Mouse (Mus musculus): ENCODE measurements around the gene Hunk.

Gene Hunk

DNA sequence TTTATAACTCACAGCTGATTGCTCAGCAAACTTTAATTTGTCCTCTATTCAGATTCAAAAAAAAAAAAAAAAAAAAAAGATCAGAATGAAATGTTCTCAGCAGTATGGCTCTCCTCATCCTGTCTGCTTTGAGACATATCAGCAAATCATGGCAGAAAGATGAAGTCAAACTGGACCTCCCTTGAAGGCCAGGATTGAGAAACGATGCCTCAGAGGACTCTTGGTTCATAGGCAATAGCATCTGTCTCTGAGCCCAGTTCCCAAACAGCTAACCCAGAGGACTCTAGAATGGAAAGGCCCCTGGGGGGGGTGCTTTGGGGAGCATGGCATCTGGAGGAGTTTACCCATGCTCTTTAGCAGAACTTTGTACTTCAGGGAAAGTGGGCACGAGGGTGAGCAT is 119.9 kb downstream of the Hunk start:
- DNase-seq (ENCODE audit: low spot score), result no peak

DNA sequence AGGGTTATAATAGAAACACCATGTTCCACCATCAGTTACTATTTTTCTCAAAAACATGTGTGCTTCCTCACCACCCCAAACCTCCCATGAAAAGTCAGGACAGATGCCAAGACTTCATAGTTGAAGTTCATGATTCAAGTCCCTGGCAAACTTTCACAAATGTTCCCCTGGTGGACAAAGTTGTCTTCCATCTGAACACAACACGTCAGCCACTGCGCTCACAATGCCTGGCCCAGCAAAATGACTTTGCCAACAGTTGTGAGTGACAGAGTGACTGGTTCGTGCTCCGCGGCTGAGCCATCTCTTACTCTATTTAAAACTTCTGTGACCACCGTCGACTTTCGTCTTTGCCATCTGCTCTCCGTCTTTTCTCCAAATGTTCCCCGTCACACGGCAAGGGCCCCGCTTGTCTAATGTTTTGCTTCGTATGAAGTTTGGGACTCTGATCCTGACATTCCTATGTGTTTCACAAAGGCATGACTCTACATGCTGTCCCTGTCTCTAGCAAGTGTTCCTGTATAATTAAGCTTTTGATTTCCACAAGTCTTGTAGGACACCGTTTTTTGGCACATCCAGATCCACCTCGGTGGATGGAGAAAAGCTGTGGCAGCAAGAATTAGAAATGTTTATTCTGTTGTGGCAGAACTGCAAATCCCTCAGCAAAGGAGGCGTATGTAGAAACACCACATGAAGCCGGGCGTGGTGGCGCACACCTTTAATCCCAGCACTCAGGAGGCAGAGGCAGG is 125.9 kb downstream of the Hunk start:
- DNase-seq (ENCODE audit: low spot score), result no peak

DNA sequence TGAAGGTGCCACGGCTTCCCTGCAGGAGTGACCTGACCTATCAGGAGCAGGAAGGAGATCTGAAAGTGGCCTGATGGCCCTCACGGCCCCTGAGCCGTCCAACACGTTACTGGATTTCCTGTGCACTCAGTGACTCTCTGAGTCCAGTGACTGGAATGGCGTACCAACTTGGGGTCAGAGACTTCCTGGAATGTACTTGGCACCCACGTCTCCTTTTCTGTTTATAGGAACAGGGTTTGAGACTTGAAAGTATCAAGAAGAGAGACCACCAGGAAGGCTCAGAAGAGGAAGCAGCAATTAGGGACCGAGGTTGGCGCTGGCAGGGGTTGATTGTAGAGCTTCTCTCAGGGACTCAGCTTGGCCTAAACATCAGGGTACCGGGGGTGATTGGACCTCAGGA is 131.2 kb downstream of the Hunk start:
- DNase-seq (ENCODE audit: low spot score), result no peak

DNA sequence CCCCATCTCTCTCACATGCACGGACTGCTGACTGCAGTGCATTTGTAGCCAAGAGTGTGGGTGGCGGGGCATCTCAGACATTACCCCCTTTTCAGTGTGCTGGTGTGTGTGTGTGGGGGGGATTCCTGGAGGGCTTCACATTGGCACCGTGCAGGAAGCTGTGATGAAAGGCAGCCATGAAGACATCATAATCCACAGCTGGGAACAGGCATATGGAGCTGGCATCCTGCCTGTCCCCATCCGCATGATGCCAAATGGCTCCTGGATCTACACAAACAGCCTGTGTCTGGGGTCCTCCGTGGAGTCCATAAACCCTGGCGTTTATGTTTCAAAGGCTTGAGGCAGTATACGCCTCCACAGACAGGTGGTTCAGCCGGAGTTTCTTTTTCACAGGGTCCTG is 132.4 kb downstream of the Hunk start:
- no peak for DNase-seq (ENCODE audit: low spot score)

GRCm38 (mm10) chr16:90518732-90519295 is 133.0 kb downstream of the Hunk start:
- no peak for DNase-seq (ENCODE audit: low spot score)

GRCm38 (mm10) chr16:90521191-90521950 is 135.6 kb downstream of the Hunk start:
- DNase-seq (ENCODE audit: low spot score), result no peak

DNA sequence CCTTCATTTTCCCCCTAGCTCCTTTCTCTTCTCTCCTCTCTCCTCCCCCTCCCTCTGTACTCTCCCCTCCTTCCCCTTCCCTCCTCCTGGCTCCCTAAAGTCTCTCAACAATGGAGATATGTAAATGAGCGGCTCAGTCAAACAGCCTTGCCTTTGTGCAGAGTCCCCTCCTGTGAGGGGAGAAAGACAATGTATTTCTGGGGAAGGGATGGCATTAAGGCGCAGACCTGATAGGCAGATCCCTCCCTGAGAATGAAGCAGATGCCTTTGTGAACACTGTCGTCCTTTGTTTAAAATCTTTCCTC is 136.1 kb downstream of the Hunk start:
- no peak for DNase-seq (ENCODE audit: low spot score)

GRCm38 (mm10) chr16:90522575-90522974 is 136.8 kb downstream of the Hunk start:
- DNase-seq (ENCODE audit: low spot score), result no peak

- no peak for DNase-seq (ENCODE audit: low spot score)
These were observed 137.6 kb downstream of the Hunk start for GRCm38 (mm10) chr16:90523373-90523772.

- DNase-seq (ENCODE audit: low spot score), result no peak
These were observed 138.1 kb downstream of the Hunk start for GRCm38 (mm10) chr16:90523894-90524293.

DNA sequence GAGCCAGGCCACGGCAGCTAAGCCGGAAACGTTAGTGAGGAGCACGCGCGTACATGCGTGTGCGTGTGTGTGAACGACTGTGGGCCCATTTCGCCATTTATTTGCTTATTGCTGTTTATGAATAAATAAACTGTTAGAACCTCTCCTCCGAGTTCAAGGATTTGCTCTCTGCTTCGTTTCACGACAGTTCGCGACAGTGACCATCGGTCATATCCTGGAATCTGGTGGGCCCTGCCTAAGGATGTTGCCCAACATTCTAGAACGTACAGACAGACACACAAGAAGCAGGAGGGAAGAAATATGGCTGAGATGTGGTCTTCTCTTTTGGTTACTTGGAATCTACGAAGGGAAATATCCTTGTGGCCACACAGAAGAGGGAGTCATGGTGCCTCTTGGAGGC is 138.6 kb downstream of the Hunk start:
- no peak for DNase-seq (ENCODE audit: low spot score)

DNA sequence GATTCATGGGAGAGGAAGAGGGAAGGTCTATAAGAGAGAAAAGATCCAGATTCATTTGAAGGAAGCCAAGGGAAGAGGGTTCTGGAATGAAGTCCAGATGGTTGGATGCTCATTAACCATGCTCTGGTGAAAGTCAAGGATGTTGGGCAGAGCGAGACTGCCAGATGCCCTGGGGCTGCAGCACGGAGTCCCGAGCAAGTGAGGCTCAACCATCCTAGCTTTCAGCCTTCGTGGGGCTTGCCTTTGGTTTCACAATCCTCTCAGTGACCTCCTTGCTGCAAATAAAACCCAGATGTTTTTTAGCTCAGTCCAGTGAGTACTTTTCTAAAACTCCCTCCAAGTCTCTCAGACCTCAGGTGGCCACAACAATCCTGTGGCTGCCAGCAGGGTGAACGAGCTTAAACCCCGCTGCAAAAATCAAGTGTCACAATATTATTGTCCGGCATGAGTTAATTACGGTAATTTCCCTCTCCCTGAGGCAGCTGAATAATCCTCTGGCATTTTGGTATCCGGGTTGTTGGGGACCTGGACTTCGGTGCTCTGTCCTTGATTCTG is 147.4 kb downstream of the Hunk start:
- no peak for DNase-seq (ENCODE audit: low spot score)

GRCm38 (mm10) chr16:90534591-90534990 is 148.8 kb downstream of the Hunk start:
- no peak for DNase-seq (ENCODE audit: low spot score)

- no peak for DNase-seq (ENCODE audit: low spot score)
These were observed 153.1 kb downstream of the Hunk start for GRCm38 (mm10) chr16:90538926-90539325.

DNA sequence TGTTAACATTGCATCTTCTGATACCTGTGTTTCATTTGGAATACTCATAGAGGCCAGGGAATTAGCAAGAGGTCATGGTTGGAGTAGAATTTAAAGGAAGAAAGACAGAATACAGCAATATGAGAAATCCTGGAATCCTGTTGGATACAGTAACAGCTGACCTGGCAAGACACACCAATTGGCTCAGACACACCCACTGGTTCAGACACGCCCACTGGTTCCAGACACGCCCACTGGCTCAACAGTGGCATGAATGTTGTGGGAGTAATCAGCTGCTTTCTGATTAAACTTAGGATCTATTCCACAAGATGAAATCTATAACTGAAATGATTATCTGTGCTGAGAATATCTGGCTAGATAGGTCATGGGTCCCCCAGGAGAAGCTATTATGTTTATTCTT is 155.4 kb downstream of the Hunk start:
- DNase-seq (ENCODE audit: low spot score), result no peak

DNA sequence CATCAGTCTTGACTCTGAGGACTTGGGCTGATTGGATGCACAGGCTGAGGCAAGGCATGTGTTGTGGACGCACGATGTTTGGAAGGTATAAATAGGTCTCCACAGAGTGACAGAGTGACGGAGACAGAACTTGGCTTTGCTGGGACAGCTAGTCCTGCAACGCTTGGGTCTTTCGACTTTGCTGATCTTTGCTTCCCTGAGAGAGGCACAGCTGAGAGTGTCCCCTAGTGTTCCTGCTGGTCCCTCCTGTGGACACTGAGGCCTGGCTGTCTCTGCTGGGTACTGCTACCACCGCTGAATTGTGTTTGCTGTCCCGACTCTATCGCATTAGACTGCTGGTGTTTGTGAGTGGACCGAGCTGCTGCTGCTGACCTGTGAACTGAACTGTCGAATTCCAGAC is 156.6 kb downstream of the Hunk start:
- DNase-seq (ENCODE audit: low spot score), result no peak

GRCm38 (mm10) chr16:90544175-90544574 is 158.4 kb downstream of the Hunk start:
- DNase-seq (ENCODE audit: low spot score), result no peak

DNA sequence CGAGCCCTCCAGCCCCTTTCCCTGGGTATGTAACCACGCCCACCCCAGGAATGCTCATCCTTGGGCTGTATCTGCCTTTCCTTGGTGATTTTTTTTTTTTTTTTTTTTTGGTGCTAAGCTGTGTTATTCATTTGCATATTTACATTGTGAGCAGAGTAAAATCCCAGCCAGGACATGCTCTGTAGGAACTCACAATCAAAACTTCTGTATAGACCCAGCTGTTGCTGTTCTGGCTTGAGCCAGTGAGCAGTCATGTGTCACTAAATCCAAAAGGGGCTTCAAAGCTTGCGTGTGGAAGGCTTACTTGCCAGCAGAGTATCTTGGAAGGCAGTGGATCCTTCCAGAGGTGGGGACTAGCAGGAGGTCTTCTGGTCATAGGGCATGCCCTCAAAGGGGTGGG is 159.7 kb downstream of the Hunk start:
- no peak for DNase-seq (ENCODE audit: low spot score)

DNA sequence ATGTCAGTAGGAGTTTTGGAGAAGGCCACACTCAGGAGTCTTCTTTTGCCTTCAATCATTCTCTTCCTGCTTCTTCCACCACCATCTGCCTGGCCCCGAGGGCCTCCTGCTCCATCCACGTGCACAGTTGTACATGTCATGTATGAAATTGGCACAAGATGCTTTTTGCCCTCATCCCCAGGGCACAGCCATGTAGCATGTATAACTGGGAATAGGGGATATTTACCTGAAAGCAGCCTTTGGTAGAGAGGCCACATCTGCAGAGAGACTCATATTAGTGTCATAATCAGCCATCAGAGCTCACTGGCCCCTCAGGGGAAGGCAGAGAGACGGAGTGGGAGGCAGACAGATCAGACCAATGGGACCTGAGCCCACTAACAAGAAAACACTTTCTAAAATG is 160.8 kb downstream of the Hunk start:
- no peak for DNase-seq (ENCODE audit: low spot score)

DNA sequence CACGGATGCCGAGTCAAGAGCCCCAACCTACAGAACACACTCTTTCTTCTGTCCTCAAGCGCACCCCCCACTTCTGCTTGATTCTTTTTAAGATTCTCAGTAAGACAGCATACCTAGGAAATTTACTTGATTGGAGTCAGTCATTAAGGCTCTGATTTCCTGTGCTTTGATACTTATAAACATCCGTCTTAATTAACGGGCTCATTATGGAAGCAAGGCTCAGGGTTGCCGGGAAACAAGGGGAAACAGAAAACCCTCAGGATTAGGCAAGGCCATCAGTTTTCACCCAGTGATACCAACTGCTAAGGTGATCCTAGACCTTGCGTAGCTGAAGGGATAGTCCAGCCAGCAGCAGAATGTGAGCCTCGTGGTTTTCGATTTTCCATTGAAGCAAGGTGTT is 162.2 kb downstream of the Hunk start:
- DNase-seq (ENCODE audit: low spot score), result no peak

Data from urinary bladder, postnatal 25 days (tissue).